Mouse (Mus musculus) gastrocnemius, postnatal 10 days (tissue): ENCODE data around the gene Defb35. TPM values are rescaled to one million over a fixed set of nuclear protein-coding genes. Genes with fewer than 3 reads are reported as not detected.
"Not testable (repeated sequence)": the region's sequence is repeated elsewhere in the genome, so short reads cannot be mapped to it uniquely, and the experiment has no call there.

Experiments used
- DNase-seq: peaks from one replicate; pipeline ENCODE4 v3.0.0; 2021; ENCODE audit warnings: mixed read lengths
- long read RNA-seq, 2 experiments: library from polyadenylated mRNA; stranded (forward); transcript quantifications; one replicate each; pipeline ENCODE4 v2.0.0; 2021
- total RNA-seq, 2 experiments: library from RNA; stranded (reverse); gene quantifications; 2 replicates each; pipeline ENCODE4 v1.2.3; 2021

Defb35 gene
- total RNA-seq, result not detected
- long read RNA-seq, experiment 1, result 0 reads
- long read RNA-seq, experiment 2, result 0 reads

- not testable (repeated sequence) for DNase-seq
Observed at GRCm38 (mm10) chr8:21938052-21938451, at the start of gene Defb35. Gene Defb35, plus strand, starts transcription at chr8:21938352.

GRCm38 (mm10) chr8:21906290-21906689 lies 31.9 kb upstream of the Defb35 start, which contains the start of gene Defb11:
Gene Defb11, minus strand, starts transcription at chr8:21906412.
- DNase-seq, result not testable (repeated sequence)

GRCm38 (mm10) chr8:21911931-21912330 lies 26.2 kb upstream of the Defb35 start:
- DNase-seq, result no peak

GRCm38 (mm10) chr8:21912554-21912953 lies 25.6 kb upstream of the Defb35 start:
- no peak for DNase-seq

GRCm38 (mm10) chr8:21915625-21916024 lies 22.5 kb upstream of the Defb35 start:
- no peak for DNase-seq

GRCm38 (mm10) chr8:21930754-21931153 lies 7.4 kb upstream of the Defb35 start:
- DNase-seq, result not testable (repeated sequence)

GRCm38 (mm10) chr8:21932610-21933009 lies 5.5 kb upstream of the Defb35 start, which contains the start of gene Defb15:
Gene Defb15, minus strand, starts transcription at chr8:21932710.
- no peak for DNase-seq

GRCm38 (mm10) chr8:21946462-21946861 lies 8.3 kb downstream of the Defb35 start, which contains the start of gene Defb13:
Gene Defb13, plus strand, starts transcription at chr8:21946762.
- DNase-seq, result no peak

GRCm38 (mm10) chr8:21947311-21948017 lies 9.3 kb downstream of the Defb35 start:
- DNase-seq, result no peak

GRCm38 (mm10) chr8:21955321-21955720 lies 17.2 kb downstream of the Defb35 start:
- DNase-seq, result peak; percentile 31

- DNase-seq, result no peak
Observed at GRCm38 (mm10) chr8:21956336-21956735, 18.2 kb downstream of the Defb35 start.

GRCm38 (mm10) chr8:21958414-21958813 lies 20.3 kb downstream of the Defb35 start, which contains the start of gene Fam90a1a:
Gene Fam90a1a, plus strand, starts transcription at chr8:21958714.
- no peak for DNase-seq

- DNase-seq, result no peak
Observed at GRCm38 (mm10) chr8:21966646-21967045, 28.5 kb downstream of the Defb35 start.

GRCm38 (mm10) chr8:21969475-21969874 lies 31.3 kb downstream of the Defb35 start, which contains the start of gene Ccdc70:
Gene Ccdc70, plus strand, starts transcription at chr8:21969775.
- no peak for DNase-seq

- no peak for DNase-seq
Observed at GRCm38 (mm10) chr8:21978193-21978592, 40.0 kb downstream of the Defb35 start.

- no peak for DNase-seq
Observed at GRCm38 (mm10) chr8:21981664-21982337, 43.6 kb downstream of the Defb35 start.

Other genes starting within 250 kb of the Defb35 start
- not detected for gene AY761184, start 234.7 kb upstream of the Defb35 start, total RNA-seq
- gene Defa24, start 203.9 kb upstream of the Defb35 start, total RNA-seq, result not detected
- not detected for gene Defb50, start 114.8 kb upstream of the Defb35 start, total RNA-seq
- gene Defb2, start 98.4 kb upstream of the Defb35 start, total RNA-seq, result not detected
- not detected for gene Defb10, start 79.5 kb upstream of the Defb35 start, total RNA-seq
- not detected for gene Defb9, start 52.9 kb upstream of the Defb35 start, total RNA-seq
- not detected for gene Defb11, start 31.9 kb upstream of the Defb35 start, total RNA-seq
- not detected for gene Defb15, start 5.6 kb upstream of the Defb35 start, total RNA-seq
- not detected for gene Defb13, start 8.4 kb downstream of the Defb35 start, total RNA-seq
- not detected for gene Fam90a1a, start 20.4 kb downstream of the Defb35 start, total RNA-seq
- not detected for gene Ccdc70, start 31.4 kb downstream of the Defb35 start, total RNA-seq
- gene Atp7b, start 122.0 kb downstream of the Defb35 start, total RNA-seq, result under 1 TPM in 1 of 2 experiments, not detected in 1; 0.20 TPM
- 10 to 100 TPM in 1 of 2 experiments, 1 to 10 TPM in 1; 8.8 to 11.2 TPM for gene Alg11, start 122.4 kb downstream of the Defb35 start, total RNA-seq
- gene Nek5, start 186.7 kb downstream of the Defb35 start, total RNA-seq, result not detected
- gene Nek3, start 228.1 kb downstream of the Defb35 start, total RNA-seq, result 1 to 10 TPM; 2.6 to 2.7 TPM
- gene Ckap2, start 247.5 kb downstream of the Defb35 start, total RNA-seq, result 10 to 100 TPM in 1 of 2 experiments, 1 to 10 TPM in 1; 8.7 to 10.1 TPM